Comparison of ENCODE assay signal across 8 mouse cellular contexts in genomic region chr1:4571299-4572202, GRCm38 (mm10).
A peak's percentile ranks its signal among the peaks of the same experiment; 100 is the strongest.
DNase-seq lines count a peak whose midpoint lies in the region; ATAC-seq and TF ChIP-seq lines count a peak whose summit lies in the region.

No protein-coding gene starts in this region.

- H3K79me2 ChIP-seq in C2C12 (ENCODE audit: control insufficient read depth, insufficient read depth), result no peaks in the 10 kb centered on the region

- no peak overlapping the region for H3K4me3 ChIP-seq in C2C12 (ENCODE audit: insufficient read depth, poor library complexity, severe bottlenecking)
- peak overlapping the region; percentile 80 for H3K4me3 ChIP-seq in forebrain, embryonic 15.5 days
- peak overlapping the region; percentile 44 for H3K4me3 ChIP-seq in liver, embryonic 15.5 days (replicated peaks)
- H3K4me3 ChIP-seq in neural tube, embryonic 14.5 days (ENCODE audit: low read depth, low read length), result peak overlapping the region; percentile 58

- WGBS in forebrain, embryonic 15.5 days, result under 1% methylated on average over 56 of the region's 58 CpGs
- WGBS in liver, embryonic 15.5 days (ENCODE audit: insufficient replicate concordance), result under 1% methylated on average over 58 of the region's 58 CpGs
- WGBS in neural tube, embryonic 14.5 days, result 1% methylated on average over 29 of the region's 58 CpGs

- no peak for TF ChIP-seq CTCF in C2C12 (IDR thresholded peaks at IDR 0.05; ENCODE audit: control insufficient read depth, insufficient read depth, insufficient read length)

- H3ac ChIP-seq in C2C12 (ENCODE audit: control insufficient read depth, insufficient read length, low read depth), result peak overlapping the region; percentile 28

- H3K27me3 ChIP-seq in C2C12 (ENCODE audit: control insufficient read depth, insufficient read depth, insufficient read length), result no peaks in the 10 kb centered on the region
- no peaks in the 10 kb centered on the region for H3K27me3 ChIP-seq in forebrain, embryonic 15.5 days
- peaks cover 12% of the 10 kb centered on the region for H3K27me3 ChIP-seq in liver, embryonic 15.5 days
- H3K27me3 ChIP-seq in neural tube, embryonic 14.5 days (ENCODE audit: control insufficient read depth, insufficient read depth, low read length), result no peaks in the 10 kb centered on the region

- no peaks in the 10 kb centered on the region for H3K79me3 ChIP-seq in C2C12 (ENCODE audit: low read depth)

- peak overlapping the region; percentile 72 for H3K4me2 ChIP-seq in forebrain, embryonic 15.5 days (replicated peaks)
- peak overlapping the region; percentile 69 for H3K4me2 ChIP-seq in liver, embryonic 15.5 days
- H3K4me2 ChIP-seq in neural tube, embryonic 14.5 days (ENCODE audit: low read depth, low read length), result peak overlapping the region; percentile 84

- H3K27ac ChIP-seq in forebrain, embryonic 15.5 days (replicated peaks), result peak overlapping the region; percentile 89
- no peak overlapping the region for H3K27ac ChIP-seq in liver, embryonic 15.5 days (replicated peaks)
- H3K27ac ChIP-seq in neural tube, embryonic 14.5 days (ENCODE audit: low read depth, low read length), result peak overlapping the region; percentile 88

- no peaks in the 10 kb centered on the region for H3K36me3 ChIP-seq in C2C12 (ENCODE audit: control insufficient read depth, insufficient read depth)
- no peaks in the 10 kb centered on the region for H3K36me3 ChIP-seq in forebrain, embryonic 15.5 days
- no peaks in the 10 kb centered on the region for H3K36me3 ChIP-seq in liver, embryonic 15.5 days (replicated peaks)
- H3K36me3 ChIP-seq in neural tube, embryonic 14.5 days (ENCODE audit: control insufficient read depth, insufficient read depth, low read length), result no peaks in the 10 kb centered on the region

- peak; percentile 80 to 82 for DNase-seq in heart, postnatal 10 days
- DNase-seq in kidney, postnatal 4 days, result peak; percentile 81 to 88
- DNase-seq in urinary bladder, postnatal 4 days (ENCODE audit: low spot score in 2 of 2), result peak; percentile 40 to 69

- peak; percentile 77 for ATAC-seq in cerebellum, adult (ENCODE audit: insufficient number of reproducible peaks, low FRiP score, low TSS enrichment)
- ATAC-seq in forebrain, embryonic 15.5 days (replicated peaks), result peak; percentile 96
- peak; percentile 74 for ATAC-seq in liver, embryonic 15.5 days (ENCODE audit: insufficient read depth)
- ATAC-seq in neural tube, embryonic 14.5 days (ENCODE audit: low read depth), result peak; percentile 95

- peak overlapping the region; percentile 99 for H3K9ac ChIP-seq in forebrain, embryonic 15.5 days (replicated peaks)
- H3K9ac ChIP-seq in liver, embryonic 15.5 days, result no peak overlapping the region
- peak overlapping the region; percentile 94 for H3K9ac ChIP-seq in neural tube, embryonic 14.5 days (replicated peaks; ENCODE audit: low read depth, low read length)

- peaks cover 7% of the 10 kb centered on the region for H3K4me1 ChIP-seq in forebrain, embryonic 15.5 days
- H3K4me1 ChIP-seq in liver, embryonic 15.5 days (replicated peaks), result 0 out of 2 replicates have a peak, but pooled peaks cover 7% of the 10 kb centered on the region
- no peaks in the 10 kb centered on the region for H3K4me1 ChIP-seq in neural tube, embryonic 14.5 days (ENCODE audit: control insufficient read depth, insufficient read depth, low read length)

- intact Hi-C loops in heart, postnatal 10 days (cut with DNase I), result loop anchor here (1.0 kb wide), 1 partner anchor 27 kb away; no protein-coding TSS in a partner anchor

- H3K9me3 ChIP-seq in forebrain, embryonic 15.5 days, result no peaks in the 10 kb centered on the region
- no peaks in the 10 kb centered on the region for H3K9me3 ChIP-seq in liver, embryonic 15.5 days (replicated peaks)
- H3K9me3 ChIP-seq in neural tube, embryonic 14.5 days (ENCODE audit: control insufficient read depth, low read length), result no peaks in the 10 kb centered on the region

TF ChIP-seq in C2C12, 6 proteins besides CTCF, POLR2A, EP300 and RAD21:
- no peak for TF ChIP-seq CEBPB (IDR thresholded peaks at IDR 0.05; ENCODE audit: low read depth)
- no peak for TF ChIP-seq MYOG (IDR thresholded peaks at IDR 0.05; ENCODE audit: control insufficient read depth, extremely low read depth, insufficient read length)
- no peak for TF ChIP-seq USF1 (IDR thresholded peaks at IDR 0.05; ENCODE audit: low read depth)
- TF ChIP-seq MAX (IDR thresholded peaks at IDR 0.05), result no peak
- no peak for TF ChIP-seq FOSL1 (IDR thresholded peaks at IDR 0.05; ENCODE audit: insufficient read depth, low read length, poor library complexity, severe bottlenecking)
- TF ChIP-seq MYOD1 (IDR thresholded peaks at IDR 0.05; ENCODE audit: control insufficient read depth, insufficient read length, low read depth), result no peak
